Mouse (Mus musculus) adrenal gland, adult 2 months (tissue): Measurements from ENCODE around the gene Bud13. TPM values are rescaled to one million over a fixed set of nuclear protein-coding genes. Genes with fewer than 3 reads are reported as not detected.

Experiments used
- DNase-seq: peaks from one replicate; pipeline ENCODE4 v3.0.0; 2021
- long read RNA-seq: library from polyadenylated mRNA; stranded (forward); transcript quantifications from one replicate; pipeline ENCODE4 v2.0.0, GENCODE M21; 2021
- polyA plus RNA-seq: library from polyadenylated mRNA; depleted of rRNA; stranded (reverse); fragments of >200 nt; gene quantifications from 2 replicates; pipeline ENCODE4 v1.2.3, GENCODE M21; 2012; rRNA removed
- total RNA-seq, 2 experiments: library from RNA; stranded (reverse); gene quantifications; 2 replicates each; pipeline ENCODE4 v1.2.3; 2021

Bud13 gene
- total RNA-seq (10 to 100 TPM; 11.6 to 15.0 TPM), polyA plus RNA-seq (7.3 and 7.4 TPM in 2 replicates)
- long read RNA-seq, transcript Bud13-201 (10 exons, 2,539 nt) = major isoform, 10 of 12 reads
- long read RNA-seq, partial matches to known transcripts = 2 of 12 reads
- long read RNA-seq, other reads (novel, unspliced or antisense) = 0 of 12 reads

DNA sequence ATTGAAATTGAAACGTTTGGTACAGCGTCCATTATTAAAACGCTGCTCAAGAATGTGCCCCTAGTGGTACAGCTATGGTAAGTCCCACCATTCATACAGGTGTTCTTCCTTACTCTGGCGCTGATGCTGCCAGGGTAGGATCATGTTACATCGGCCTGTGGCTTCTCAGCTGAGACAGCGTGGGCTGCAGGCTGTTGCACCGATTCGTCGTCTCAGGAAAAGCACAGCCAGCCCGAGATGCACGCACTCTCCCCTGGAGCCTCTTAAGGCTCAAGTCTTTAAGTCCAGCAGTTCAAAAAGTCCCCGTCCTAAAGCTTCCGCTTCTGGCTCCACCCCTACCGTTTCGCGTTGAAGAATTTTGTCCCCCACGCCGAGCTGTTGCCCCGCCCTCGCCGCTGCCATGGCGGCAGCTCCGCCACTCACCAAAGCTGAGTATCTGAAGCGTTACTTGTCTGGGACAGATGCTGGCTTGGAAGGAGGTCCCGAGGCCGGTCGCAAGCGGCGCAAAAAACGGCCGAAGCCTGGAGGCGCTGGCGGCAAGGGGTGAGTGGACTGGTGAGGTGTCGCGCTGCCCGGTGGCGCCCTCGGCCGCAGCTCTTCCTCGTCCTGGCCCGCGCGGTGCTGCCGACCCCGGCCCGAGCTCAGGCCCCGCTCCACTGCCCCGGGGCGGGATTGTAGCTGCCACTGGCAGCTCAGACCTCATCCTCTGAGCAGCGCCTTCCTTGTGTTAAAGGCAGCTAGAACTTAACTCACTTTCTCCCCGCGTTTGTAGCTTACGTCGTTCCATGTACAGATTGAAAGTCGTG is at the start of gene Bud13:
Gene Bud13, plus strand, starts transcription at position 378 of the 806 bp plus-strand sequence.
- peak; percentile 96 for DNase-seq

- DNase-seq = peak; percentile 67
Measured at GRCm38 (mm10) chr9:46235196-46235595, 47.6 kb upstream of the Bud13 start.

GRCm38 (mm10) chr9:46235596-46235648 is 47.4 kb upstream of the Bud13 start, which contains the start of gene Apoc3:
TSS of gene Apoc3 (minus strand) at chr9:46235636.
- DNase-seq = no peak

- no peak for DNase-seq
Measured at GRCm38 (mm10) chr9:46235649-46236048, 47.2 kb upstream of the Bud13 start.

DNA sequence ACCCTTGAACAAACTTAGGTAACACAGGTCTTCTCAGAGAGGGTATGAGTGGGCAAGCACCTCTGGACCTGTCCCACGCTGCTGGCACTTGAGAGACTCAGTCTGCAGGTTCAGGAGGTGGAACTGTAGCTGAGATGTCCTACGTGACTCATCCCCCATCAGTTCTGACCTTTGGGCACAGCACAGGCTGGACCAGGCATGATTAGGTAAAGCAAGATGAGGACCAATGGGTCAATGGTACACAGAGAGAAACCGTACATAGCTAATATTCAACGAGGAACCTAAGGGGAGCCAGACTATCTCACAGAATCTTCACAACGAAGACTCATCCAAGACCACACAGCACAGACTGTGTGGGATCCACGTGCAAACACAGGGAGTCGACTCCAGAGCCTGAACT is 44.0 kb upstream of the Bud13 start:
- no peak for DNase-seq

GRCm38 (mm10) chr9:46240526-46241153 is 42.2 kb upstream of the Bud13 start, which contains the start of gene Apoa4:
TSS of gene Apoa4 (plus strand) at chr9:46240696.
- no peak for DNase-seq

DNA sequence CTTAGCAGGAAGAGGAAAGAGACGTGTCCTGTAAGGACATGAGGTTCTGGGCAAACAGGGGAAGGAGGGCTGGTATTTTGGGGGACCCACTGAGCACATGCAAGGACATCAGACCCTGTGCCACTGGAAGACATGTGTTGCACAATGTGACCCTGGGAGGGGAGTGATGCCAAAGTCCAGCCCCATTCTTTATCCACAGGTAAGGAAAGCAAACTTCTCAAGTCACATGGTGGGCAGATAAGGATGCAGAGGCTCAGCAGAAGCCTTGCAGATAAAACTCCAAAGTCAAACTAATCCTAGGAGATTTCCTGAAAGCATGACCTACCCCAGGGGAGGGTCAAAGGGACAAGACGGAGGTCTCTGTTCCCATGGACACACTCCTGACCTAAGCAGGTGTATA is 41.0 kb upstream of the Bud13 start:
- no peak for DNase-seq

DNA sequence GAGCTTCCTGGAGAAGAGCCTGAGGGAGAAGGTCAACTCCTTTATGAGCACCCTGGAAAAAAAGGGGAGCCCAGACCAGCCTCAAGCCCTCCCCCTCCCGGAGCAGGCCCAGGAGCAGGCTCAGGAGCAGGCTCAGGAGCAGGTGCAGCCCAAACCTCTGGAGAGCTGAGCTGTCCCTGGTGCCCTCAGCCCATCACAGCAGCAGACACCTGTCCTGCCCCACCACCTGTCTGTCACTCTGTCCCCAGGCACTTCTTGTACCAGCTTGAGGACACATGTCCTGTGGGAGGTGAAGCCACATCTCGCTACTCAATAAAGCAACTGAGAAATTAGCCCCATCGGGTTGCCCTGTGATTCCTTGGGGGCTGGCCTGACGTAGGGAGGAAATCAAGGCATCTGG is 39.7 kb upstream of the Bud13 start:
- DNase-seq = no peak

DNA sequence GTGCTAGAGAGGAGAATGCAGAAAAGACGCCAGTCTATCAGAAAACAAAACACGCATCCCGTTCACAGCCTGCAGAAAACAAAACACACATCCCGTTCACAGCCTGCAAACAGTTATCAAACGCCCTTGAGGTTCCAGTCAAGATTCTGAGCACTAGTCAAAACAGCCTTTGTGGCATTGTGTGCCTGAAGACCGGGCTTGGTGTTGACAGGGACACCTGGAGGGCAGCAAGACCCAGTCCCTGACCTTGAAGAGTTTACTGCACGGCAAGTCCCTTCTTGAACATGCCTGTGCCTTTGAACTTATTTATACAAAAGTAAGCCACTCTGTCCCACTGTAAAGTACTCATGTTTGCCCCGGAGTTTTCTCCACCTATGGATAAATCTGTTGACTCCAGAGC is 39.2 kb upstream of the Bud13 start:
- DNase-seq = no peak

- DNase-seq = peak; percentile 51
Measured at GRCm38 (mm10) chr9:46246752-46247324, 36.0 kb upstream of the Bud13 start.

GRCm38 (mm10) chr9:46256177-46256576 is 26.6 kb upstream of the Bud13 start:
- no peak for DNase-seq

- peak; percentile 73 for DNase-seq
Measured at GRCm38 (mm10) chr9:46256658-46257385, 26.0 kb upstream of the Bud13 start.

DNA sequence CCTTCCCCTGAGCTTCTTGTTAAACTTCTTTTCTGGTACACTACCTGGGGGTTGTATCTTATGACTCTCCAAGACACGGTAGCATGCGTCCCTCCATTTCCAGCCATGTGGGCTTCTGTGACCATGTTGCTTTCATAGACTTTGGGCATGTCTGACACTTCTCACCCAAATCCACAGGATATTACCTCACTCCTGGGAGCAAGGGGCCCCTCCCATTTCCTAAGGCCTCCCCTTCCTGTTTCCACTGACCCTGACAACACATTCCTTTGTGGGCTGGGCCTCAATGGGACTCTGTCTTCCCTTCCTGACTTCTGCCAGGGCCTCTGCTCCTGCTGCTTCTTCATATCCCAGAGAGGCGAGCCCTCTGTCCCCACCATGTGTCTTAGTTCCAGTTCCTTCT is 25.3 kb upstream of the Bud13 start:
- DNase-seq = peak; percentile 44

- DNase-seq = no peak
Measured at GRCm38 (mm10) chr9:46259111-46259510, 23.7 kb upstream of the Bud13 start.

DNA sequence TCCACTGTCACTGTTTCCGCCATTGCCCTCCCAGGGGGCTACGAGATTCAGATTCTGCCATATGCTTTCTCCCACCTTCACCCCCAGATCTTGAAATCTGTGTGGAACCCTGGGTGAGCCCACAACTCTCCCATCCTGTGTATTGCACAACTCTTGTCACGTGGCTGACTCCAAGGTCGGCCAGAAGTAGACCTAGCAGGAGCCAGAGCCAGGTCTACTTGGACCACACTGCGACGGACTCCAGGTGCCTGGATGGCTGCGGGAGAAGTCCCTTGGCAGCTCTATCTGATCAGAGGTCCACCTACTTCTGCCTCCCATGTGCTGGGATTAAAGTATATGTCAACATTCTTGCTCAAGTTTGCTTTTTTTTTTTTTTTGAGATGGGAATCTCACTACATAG is 21.7 kb upstream of the Bud13 start:
- peak; percentile 73 for DNase-seq

GRCm38 (mm10) chr9:46268343-46268873 is 14.4 kb upstream of the Bud13 start, which contains the start of gene Apoa5:
TSS of gene Apoa5 (plus strand) at chr9:46268633.
- DNase-seq = no peak

- DNase-seq = no peak
Measured at GRCm38 (mm10) chr9:46269125-46269524, 13.7 kb upstream of the Bud13 start.

GRCm38 (mm10) chr9:46270782-46271181 is 12.0 kb upstream of the Bud13 start:
- no peak for DNase-seq

- DNase-seq = no peak
Measured at GRCm38 (mm10) chr9:46272070-46272469, 10.7 kb upstream of the Bud13 start.

GRCm38 (mm10) chr9:46272677-46273454 is 9.9 kb upstream of the Bud13 start, which contains the start of gene Zpr1:
TSS of gene Zpr1 (plus strand) at chr9:46273064.
- peak; percentile 94 for DNase-seq

DNA sequence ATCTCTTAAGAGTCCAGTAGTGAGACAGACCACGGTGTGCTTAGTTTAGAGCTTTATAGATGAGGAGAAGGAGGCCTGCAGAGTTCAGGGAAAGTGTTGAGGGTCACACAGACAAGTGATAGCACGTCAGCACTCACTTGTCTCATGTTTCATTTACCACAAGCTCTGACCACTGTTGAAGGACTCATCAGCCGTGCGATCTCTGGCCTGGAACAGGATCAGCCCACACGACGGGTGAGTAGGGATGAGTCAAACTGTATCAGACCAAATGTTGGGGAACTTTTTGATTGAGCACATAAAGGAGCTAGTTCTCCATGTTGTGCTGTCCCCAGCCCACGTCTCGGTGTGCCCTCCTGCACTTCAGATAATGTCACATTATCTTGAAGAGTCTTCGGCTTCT is 8.3 kb upstream of the Bud13 start:
- DNase-seq = no peak

GRCm38 (mm10) chr9:46298381-46298780 is 15.6 kb downstream of the Bud13 start:
- no peak for DNase-seq
